Mouse (Mus musculus): Measurements from ENCODE around the gene Slc19a3.

The Slc19a3 gene

DNA sequence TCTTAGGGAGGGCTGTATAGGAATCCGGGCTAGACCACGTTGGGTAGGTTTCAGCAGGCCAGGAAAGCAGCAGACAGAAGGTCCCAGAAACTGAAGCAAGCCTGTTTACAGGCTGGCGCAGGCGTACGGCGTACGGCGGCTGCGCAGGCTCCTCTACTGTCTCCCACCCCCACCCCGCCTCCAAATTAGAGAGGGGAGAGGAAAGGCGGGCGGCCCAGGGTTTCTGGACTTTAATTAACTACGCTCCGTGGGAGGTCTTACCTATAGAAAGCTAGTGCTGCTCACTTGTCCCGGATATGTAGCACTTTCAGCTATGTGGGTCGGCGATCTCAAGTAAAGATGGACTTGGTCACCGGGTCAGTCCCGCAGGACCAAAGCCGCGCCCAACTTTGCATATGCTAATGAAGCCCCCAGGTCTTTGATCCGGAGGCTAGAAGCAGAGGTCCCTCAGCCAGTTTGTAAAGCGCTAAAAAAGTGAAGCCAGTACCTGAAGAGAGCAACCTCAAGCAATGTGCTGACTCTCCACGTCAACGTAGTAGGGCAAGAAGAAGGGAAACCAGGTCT, at the start of gene Slc19a3:
TSS of gene Slc19a3 (minus strand) at position 340 of the 564 bp plus-strand sequence.
- DNase-seq: peak; percentile 11

DNA sequence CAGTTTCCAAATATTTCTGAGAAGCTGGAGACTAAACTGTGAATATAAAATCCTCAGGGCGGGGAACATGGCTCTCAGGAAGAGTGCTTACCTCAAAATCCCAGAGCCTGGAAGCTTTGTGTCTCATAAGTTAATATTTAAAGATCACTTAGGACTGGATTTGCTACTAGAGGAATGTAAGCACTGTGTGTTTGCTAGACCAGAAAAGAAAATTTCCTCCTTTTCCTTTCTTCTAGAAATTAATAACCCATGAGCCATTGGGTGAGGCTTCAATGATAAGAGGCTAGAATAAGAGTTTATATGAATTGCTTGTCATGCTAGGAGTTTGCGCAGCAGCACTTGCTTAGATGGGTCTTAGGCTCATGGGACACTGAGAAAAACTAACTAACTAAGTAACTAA, 46.5 kb upstream of the Slc19a3 start:
- no peak for DNase-seq

DNA sequence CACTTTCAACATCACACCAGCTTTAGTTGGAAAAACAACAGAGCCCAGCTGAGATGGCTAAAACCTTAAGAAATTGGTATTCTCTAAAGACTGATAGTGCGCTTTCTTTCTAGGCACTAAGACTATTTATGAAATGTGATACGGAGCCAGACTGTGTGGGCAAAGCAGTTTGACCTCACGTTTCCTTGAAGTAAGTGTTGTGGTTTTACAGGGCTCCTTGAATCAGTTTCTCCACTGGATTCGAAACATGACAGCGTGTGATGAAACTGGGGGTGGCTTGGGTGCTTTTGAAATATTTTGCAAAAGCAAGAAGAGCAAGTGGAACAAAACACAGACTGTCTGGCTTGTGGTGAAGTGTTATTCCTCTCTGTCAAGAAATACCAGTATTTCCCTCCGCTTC, 38.8 kb upstream of the Slc19a3 start:
- DNase-seq: no peak

DNA sequence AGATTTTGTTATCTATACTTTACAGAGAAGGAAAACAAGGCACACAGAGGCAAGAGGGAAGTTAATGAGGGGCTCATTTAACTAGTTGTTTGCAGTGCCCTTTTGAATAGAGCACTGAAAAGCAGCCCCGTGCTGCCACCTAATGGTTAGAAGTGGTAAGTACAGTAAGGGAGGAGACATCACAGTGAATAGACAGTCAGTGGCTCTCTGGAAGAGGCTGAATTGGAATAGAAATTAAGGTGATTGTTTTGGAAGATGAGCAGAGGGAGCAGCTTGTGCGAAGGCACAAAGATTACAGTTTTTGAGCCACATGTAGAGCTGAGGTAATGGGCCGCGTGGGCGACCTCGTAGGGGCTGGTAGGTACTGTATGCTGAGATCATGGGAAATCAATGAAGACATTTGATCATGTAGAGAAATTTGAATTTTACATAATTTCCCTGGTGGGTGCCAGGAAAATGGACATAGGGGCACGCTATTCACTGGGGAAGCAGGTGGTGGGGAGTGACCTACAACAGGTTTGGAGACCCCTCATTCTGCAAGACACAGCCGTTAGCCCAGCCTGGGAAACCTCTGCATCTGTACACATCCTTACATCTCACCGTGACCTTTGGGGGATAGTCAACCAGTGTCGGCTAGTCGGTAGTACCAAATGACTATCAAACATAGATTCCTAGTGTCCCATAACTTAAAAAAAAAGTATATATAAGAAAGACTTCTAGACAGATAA, 38.1 kb upstream of the Slc19a3 start:
- no peak for DNase-seq

DNA sequence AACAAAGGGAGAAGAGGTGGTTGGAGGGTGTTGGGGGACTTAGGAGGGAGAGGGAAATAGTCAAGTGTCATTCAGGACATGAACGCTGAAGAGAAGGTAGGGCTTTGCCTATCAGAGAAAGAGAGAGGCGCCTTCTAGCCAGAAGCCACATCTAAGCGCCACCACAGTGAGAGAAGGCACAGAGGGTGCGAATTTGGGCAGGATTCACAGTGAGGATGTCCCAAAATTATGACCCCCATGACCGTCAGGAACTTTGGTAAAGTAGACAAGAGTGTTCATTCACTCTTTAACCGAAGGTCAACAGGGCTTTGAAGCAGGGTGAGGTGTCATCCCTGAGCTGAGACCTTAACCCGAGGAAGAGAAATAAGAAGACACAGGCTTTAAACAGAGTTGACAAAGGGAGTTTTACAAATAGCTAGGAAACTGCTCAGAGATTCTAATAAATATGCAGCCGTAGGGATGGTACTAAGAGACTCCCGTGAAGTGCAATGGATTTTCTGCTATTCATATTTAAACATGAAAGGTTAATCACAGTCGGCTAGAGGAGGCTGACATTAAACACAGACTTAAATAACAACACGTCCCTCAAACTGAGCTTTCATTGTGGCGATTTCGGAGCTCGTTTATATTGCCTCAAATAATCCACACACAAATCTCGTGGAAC, 37.4 kb upstream of the Slc19a3 start:
- no peak for DNase-seq

DNA sequence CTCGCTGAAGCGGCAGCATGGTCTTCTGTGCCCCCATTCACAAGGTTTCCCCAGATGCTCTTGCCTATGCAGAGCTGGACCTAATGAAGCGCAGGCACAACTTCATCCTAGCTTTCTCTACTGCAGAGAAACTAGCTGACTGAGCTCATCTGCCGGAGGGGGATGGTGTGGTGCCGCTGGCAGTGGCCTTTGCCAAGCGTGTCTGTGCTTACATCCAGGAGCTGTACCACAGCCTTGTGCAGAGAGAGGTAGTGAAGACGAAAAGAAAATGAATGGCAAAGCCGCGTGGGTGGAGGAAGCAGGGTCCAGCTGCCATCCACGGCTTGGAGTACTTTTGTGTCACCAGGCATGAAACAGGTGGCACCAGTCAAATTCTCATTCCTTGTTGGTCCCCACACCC, 29.0 kb upstream of the Slc19a3 start:
- no peak for DNase-seq

DNA sequence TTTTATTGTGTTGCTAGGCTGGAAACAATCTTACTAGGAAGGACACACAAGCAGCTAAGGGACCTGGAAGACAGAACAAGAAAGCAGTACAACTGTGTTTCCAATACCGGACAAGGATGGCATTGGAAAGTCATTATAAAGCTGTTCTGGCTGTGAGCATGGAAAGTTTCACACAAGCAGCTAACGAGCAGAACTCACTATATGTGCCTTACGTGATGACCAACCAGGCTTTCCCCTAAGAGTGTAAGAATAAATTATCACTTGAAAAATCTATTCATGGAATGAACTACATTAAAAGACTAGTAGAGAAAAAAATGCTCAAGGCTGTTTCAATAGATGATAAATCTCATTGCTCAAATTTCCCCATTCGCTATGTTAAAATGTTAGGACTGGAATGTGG, 28.3 kb upstream of the Slc19a3 start:
- no peak for DNase-seq

DNA sequence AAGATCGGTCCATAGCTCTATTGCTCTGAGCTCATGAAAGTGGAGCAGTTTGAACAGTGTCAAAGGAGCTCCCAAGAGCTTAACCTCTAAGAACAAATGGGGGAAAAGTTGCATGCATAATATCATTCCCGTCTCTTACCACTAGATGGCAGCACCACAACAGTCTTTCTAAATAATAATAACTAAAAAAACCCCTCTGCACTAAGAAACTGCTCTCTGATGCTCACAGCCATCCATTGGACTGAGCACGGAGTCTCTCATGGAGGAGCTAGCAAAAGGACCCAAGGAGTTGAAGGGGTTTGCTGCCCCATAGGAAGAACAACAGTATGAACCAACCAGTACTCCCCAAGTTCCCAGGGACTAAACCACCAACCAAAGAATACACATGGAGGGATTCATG, 26.6 kb upstream of the Slc19a3 start:
- no peak for DNase-seq

DNA sequence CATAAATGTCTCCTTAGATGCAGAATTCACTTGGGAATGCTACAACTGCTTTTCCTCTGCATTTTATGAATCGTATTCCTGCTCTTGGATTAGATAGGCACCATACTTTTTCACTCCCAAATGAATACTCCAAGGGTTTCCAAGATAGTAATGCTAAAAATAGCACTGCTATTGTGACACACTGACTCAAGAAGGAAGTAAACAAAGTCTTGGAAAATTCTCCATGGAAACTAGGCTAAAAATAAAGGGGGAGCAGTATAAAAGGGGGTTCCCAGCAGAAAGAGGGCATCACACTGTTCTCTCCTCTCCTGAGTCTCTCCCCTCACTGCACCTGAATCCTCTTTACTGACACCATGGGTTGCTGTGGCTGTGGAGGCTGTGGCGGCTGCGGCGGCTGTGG, 22.4 kb upstream of the Slc19a3 start, which contains the start of gene Krtap28-13:
TSS of gene Krtap28-13 (plus strand) at position 288 of the 400 bp plus-strand sequence.
- DNase-seq: no peak

DNA sequence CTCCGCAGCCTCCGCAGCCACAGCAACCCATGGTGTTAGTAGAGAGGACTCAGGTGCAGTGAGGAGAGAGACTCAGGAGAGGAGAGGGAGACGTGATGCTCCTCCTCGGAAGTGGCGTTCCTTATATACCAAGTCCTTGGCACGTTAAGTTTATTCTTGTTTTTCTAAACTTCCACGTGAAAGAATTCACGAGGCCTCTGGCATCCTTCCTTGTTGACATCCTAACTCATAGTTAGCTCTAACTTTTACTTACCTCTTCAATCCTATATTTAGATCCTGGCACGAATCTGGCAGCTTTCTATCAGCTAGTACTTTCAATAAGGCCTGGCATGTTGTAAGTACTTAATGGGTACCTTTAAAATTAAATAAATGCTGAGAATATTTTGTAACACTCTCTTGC, 21.0 kb upstream of the Slc19a3 start, which contains the start of gene A030005K14Rik:
TSS of gene A030005K14Rik (minus strand) at position 101 of the 400 bp plus-strand sequence.
- DNase-seq: no peak

DNA sequence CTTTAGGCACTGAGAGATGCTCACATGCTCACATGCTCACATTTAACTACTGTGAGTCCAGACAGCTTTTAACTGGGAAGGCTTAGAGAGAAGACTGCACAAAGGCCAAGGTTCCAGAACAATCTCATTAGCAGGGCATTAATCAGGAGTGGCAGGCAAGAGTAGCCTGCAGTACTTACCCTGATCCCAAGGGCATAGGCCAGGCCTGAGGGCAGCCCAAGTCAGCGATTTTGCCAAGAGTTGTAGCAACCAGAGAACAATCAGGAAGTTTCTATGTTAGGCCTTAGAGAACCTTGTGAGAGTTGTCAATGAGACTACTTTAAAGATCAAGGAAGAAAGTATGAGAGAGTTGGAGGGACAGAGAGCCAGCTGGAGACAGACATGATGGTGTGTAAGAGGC, 20.2 kb upstream of the Slc19a3 start:
- no peak for DNase-seq

DNA sequence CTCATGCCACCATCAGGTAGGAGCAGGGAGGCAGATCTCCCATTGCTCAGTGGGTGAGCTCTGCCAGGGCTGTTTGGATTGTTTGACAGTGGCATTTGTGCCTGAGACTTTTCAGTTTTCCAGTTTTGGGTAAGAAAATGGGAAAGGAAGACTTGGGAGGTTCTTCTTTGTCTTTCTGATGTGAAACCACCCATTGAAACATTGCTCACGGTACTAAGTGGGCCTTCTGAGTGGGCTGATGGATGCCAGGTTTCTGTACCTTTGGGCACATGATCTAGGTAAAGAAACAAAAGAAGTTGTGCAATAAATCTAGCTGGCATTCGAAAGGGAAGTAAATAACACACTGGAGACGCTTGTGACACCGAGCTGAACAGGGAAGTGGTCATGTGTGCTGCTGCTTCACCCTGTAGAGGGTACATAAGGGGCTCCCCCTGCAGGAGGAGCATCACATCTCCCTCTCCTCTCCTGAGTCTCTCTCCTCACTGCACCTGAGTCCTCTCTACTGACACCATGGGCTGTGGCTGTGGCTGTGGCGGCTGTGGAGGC, 6.7 kb upstream of the Slc19a3 start, which contains the start of gene Gm47969:
TSS of gene Gm47969 (plus strand) at position 51 of the 546 bp plus-strand sequence.
- no peak for DNase-seq

DNA sequence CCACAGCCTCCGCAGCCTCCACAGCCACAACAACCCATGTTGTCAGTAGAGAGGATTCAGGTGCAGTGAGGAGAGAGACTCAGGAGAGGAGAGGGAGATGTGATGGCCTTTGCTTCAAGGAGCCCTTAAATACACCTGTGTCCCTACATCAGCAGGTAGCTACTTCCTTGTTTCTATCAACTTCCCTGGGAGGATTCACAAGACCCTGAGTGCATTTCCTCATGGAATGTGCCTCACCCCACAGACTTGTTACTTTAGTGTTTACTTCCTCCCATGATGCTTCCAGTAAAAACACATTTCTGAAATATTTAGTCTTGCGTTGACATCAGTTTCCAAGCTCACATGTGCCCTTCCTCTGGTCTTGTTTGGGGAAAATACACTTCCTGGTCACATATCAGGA, 4.1 kb upstream of the Slc19a3 start, which contains the start of gene Krtap28-10:
TSS of gene Krtap28-10 (minus strand) at position 101 of the 400 bp plus-strand sequence.
- DNase-seq: no peak

DNA sequence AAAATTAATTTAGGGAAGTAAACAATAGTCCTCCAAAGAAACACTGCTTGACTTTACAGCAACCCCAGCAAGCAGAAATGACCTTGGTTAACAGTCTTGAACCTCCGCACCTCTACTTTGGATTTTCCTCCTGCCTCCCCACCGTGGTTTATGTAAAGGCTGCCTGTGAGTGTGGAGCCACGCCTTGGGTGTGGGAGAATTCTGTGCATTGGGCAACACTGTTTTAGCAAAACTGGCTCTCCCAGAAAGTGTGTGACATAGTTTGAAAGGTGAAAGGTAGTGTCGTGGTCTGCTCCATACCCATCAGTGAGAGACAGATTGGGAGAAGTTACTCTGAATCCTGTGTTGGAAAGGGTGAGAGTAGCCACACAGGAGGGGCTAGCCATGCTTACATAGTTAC, 832 bp upstream of the Slc19a3 start:
- DNase-seq: no peak

DNA sequence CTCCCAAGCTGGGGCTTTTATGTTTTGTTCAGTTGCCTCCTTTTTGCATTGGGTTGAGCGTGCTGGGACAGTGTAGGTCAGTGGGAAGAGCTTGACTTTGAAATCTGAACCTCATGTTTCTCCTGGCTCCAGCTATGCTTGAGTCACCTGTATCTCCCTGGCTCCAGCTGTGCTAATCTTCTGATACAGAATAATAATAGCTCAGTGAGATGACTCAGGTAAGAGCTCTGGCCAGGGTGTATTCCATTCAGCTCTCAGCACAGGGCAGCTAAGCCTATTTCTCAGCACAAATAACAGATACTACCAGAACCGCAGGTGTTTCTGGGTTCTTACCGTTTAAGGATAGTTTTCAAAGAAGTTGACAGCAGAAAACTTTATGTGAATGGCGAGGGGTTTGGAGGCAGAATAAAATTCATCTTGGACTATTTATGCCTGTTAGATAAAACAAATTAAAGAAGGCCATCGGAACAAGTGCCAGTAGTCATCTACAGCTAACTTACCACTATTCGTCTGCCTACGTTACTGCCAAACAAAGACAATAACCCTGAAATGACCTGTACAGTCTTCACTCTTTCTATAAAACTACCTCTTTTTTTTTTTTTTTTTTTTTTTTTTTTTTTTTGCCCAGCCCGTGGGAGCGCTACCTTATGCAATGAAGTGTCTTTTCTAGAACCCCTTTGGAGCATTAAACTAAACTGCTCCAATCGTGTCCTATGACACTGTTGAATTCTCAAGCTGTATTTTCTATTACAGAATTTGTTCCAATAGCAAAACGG, 1.2 kb downstream of the Slc19a3 start:
- DNase-seq: no peak

DNA sequence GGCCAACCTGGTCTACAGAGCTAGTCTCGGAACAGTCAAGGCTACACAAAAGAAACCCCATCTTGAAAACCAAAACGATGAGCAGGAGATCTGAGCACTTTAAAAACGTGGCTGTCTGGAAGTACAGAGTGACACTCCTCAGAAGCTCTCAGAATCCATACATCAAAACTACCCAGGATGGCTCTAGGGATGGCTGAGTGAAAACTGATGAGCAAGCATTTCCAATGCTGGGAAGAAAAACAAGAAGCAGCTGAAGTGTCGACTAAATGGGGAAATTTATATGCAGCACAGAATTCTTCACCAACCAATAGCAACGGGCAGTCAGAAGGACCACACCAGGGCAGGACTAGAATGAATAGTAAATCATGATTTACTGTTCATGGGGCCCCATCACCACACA, 3.7 kb downstream of the Slc19a3 start:
- no peak for DNase-seq

DNA sequence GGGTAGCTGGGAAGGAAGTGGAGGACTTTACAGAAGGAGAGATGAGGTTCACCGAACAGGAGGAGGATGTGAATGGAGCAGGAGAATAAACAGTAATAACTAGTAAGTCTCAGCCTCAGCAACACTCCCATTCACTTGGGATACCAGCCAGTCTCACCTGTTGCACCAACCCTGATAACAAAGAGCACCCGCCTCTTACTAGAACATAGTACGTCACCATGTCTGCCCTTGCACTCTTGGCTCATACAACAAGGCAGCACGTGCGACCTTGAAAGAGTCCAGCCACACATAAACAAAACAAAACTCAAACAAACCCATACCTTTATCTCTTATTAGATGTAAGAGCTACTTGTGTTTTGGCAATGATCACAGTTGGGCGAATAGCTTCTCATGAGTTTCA, 5.7 kb downstream of the Slc19a3 start:
- DNase-seq: no peak

DNA sequence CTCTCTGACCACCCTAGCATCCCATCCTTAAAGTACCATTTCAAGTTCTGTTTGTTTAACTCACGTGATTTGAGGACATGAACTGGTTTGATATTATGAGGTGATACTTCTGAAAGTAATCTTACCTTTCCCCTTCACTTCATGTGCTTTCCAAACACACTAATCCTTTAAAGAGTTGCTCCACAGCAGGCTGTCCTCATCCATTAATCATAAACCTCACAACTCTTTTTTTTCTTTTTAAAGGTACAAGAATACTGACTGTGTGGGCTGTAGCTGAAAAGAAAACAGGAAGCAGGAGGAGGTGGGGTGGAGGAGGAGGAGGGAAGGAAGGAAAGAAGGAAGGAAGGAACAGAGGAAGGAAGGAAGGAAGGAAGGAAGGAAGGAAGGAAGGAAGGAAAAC, 6.3 kb downstream of the Slc19a3 start:
- no peak for DNase-seq

DNA sequence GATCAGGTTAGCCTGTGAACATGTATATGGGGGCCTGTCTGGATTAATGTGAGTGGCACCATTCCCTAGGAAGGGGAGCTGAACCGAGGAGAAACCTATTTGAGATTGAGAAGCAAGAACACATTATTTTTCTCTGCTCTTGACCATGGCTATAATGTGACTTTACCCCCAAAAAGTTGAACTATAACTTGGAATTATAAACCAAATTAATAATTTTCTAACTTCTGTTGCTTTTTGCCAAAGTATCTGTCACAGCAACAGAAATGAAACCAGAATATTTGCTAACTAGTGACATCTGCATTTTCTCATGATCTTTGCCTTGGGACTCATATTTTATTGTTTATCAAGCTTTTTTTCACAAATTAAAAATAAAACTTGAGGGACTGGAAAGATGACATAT, 21.7 kb downstream of the Slc19a3 start:
- DNase-seq: no peak

DNA sequence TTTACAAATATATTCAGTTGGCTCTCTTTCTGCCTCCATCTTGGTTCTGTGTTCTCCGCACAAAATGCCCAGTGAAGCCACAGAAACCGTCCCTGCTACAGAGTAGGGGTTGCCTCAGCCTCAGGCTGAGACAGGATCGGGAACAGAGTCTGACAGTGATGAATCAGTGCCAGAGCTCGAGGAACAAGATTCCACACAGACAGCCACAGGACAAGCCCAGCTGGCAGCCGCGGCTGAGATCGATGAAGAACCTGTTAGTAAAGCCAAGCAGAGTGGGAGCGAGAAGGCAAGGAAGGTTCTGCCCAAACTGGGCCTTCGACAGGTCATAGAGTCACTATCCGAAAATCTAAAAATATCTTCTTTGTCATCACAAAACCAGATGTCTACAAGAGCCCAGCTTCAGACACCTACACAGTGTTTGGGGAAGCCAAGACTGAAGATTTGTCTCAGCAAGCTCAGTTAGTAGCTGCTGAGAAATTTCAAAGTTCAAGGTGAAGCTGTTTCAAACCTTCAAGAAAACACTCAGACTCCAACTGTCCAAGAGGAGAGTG, 22.8 kb downstream of the Slc19a3 start:
- no peak for DNase-seq

DNA sequence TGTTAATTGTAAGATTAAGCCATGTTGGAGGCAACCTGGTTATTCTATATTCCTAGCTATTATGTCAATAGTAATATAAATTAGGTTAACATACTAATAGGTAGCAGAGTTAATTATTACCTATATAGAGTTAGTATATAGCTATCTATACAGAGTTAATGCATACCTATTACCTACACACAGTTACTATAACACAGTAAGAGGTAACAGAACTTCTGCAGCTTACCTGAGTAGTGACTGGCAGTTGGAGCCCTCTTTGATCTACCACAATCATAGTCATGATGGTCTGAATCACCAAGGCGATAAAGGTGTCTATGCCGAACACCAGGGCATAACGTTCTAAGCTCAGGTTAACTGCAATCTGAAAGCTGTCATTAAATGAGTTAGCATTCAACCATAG, 23.8 kb downstream of the Slc19a3 start:
- no peak for DNase-seq

DNA sequence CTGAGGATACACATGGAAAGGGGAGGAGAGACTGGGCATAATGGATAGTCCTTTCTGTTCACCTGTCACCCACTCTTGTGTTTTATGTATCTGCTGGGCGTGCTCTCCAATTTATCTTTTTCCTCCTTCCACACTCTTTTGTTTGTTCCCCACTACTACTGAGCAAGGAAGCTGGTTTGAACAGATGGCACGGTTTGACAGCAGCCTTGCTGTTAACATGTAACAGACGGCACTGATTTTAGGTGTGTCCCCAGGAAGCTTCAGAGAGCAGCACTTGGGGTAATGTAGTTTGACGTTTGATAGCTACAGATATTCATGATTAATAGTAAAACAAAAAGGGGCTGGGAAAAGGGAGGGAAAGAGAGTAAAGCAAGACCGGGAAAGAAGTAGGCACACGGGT, 30.8 kb downstream of the Slc19a3 start:
- DNase-seq: no peak
